Mouse (Mus musculus) layer of hippocampus, adult 9-11 months (tissue): ENCODE results near the gene Phospho2.
"Not testable (repeated sequence)": the region's sequence is repeated elsewhere in the genome, so short reads cannot be mapped to it uniquely, and the experiment has no call there.

Experiments used
- DNase-seq: peaks from one replicate; pipeline ENCODE4 v3.0.0; 2022

The Phospho2 gene

GRCm38 (mm10) chr2:69789429-69790069, at the start of gene Phospho2, which contains the start of gene Ccdc173:
Gene Phospho2 (plus strand): TSS chr2:69789623.
Gene Ccdc173 (minus strand): TSS chr2:69789575.
- DNase-seq: peak; percentile 98

- DNase-seq: no peak
These were observed 44.3 kb upstream of the Phospho2 start for GRCm38 (mm10) chr2:69745091-69745490.

- no peak for DNase-seq
These were observed 28.4 kb upstream of the Phospho2 start for GRCm38 (mm10) chr2:69760980-69761379.

GRCm38 (mm10) chr2:69763340-69763739, 26.1 kb upstream of the Phospho2 start:
- DNase-seq: no peak

GRCm38 (mm10) chr2:69764716-69765115, 24.7 kb upstream of the Phospho2 start:
- no peak for DNase-seq

- peak; percentile 29 for DNase-seq
These were observed 16.1 kb upstream of the Phospho2 start for GRCm38 (mm10) chr2:69773331-69773730.

- DNase-seq: peak; percentile 28
These were observed 11.2 kb upstream of the Phospho2 start for GRCm38 (mm10) chr2:69777985-69778835.

- no peak for DNase-seq
These were observed 10.6 kb upstream of the Phospho2 start for GRCm38 (mm10) chr2:69778836-69779177.

- DNase-seq: no peak
These were observed 449 bp upstream of the Phospho2 start for GRCm38 (mm10) chr2:69788974-69789373.

- DNase-seq: peak; percentile 77
These were observed 862 bp downstream of the Phospho2 start for GRCm38 (mm10) chr2:69790285-69790684.

- DNase-seq: no peak
These were observed 1.3 kb downstream of the Phospho2 start for GRCm38 (mm10) chr2:69790722-69791121.

- DNase-seq: no peak
These were observed 13.5 kb downstream of the Phospho2 start for GRCm38 (mm10) chr2:69802911-69803312.

- no peak for DNase-seq
These were observed 14.3 kb downstream of the Phospho2 start for GRCm38 (mm10) chr2:69803756-69804155.

GRCm38 (mm10) chr2:69804663-69805062, 15.2 kb downstream of the Phospho2 start:
- not testable (repeated sequence) for DNase-seq

- DNase-seq: no peak
These were observed 20.7 kb downstream of the Phospho2 start for GRCm38 (mm10) chr2:69810169-69810568.

GRCm38 (mm10) chr2:69811349-69811748, 21.9 kb downstream of the Phospho2 start:
- not testable (repeated sequence) for DNase-seq

- DNase-seq: no peak
These were observed 27.2 kb downstream of the Phospho2 start for GRCm38 (mm10) chr2:69816575-69816974.

GRCm38 (mm10) chr2:69818350-69819085, 29.1 kb downstream of the Phospho2 start:
- DNase-seq: no peak

GRCm38 (mm10) chr2:69820201-69820600, 30.8 kb downstream of the Phospho2 start:
- no peak for DNase-seq

GRCm38 (mm10) chr2:69821711-69822110, 32.3 kb downstream of the Phospho2 start, which contains the start of gene Klhl23:
Gene Klhl23 (plus strand): TSS chr2:69821944.
- no peak for DNase-seq

- no peak for DNase-seq
These were observed 33.1 kb downstream of the Phospho2 start for GRCm38 (mm10) chr2:69822361-69823128.

- DNase-seq: no peak
These were observed 33.8 kb downstream of the Phospho2 start for GRCm38 (mm10) chr2:69823129-69823677.
